Mouse (Mus musculus) heart, postnatal 0 days (tissue): ENCODE measurements around the gene Zar1l.
"Not testable (repeated sequence)": the region's sequence is repeated elsewhere in the genome, so short reads cannot be mapped to it uniquely, and the experiment has no call there.

ENCODE experiments used
- CTCF ChIP-seq: IDR thresholded peaks from 2 replicates; pipeline ENCODE4 v1.5.1; 2016; ENCODE audit warnings: antibody characterized with exemption, control low read depth, low read depth
- EP300 ChIP-seq: IDR thresholded peaks from 2 replicates; pipeline ENCODE4 v1.6.1; 2016; ENCODE audit warnings: antibody characterized with exemption, low read depth

- not testable (repeated sequence) for TF ChIP-seq CTCF, EP300
These were observed 26.3 kb downstream of the Zar1l start for GRCm38 (mm10) chr5:150491573-150492173.
